Mouse (Mus musculus) liver (tissue): Measurements from ENCODE around the gene 4921504E06Rik.
A peak's percentile ranks its signal among the peaks of the same experiment; 100 is the strongest.

ENCODE experiments used
- DNase-seq: peaks from one replicate; pipeline ENCODE4 v3.0.0-alpha.2; 2020; ENCODE audit warnings: mixed read lengths

Gene 4921504E06Rik

GRCm38 (mm10) chr2:19490262-19490661 is 63.5 kb downstream of the 4921504E06Rik start:
- no peak for DNase-seq

DNA sequence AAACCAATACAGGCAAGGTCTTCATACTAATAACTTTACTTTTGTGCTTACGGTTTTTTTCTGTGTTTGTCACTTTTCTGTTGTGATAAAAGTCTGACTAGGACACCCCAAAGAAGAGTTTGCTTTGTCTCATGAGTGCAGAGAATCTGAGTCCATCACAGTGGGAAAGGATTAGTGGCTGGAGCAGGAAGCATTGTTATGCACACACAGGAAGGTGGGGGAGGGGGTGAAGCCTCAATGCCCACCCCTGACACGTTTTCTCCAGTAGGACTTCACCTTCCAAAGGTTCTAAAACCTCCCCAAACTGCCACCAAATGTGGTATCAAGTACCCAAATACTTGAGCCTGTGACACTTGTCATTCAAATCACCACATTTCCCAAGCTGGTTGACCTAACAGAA is 91.8 kb downstream of the 4921504E06Rik start:
- no peak for DNase-seq

GRCm38 (mm10) chr2:19458785-19459184 is 94.9 kb downstream of the 4921504E06Rik start:
- DNase-seq = no peak

- no peak for DNase-seq
Measured at GRCm38 (mm10) chr2:19455857-19456482, 97.7 kb downstream of the 4921504E06Rik start.

GRCm38 (mm10) chr2:19455228-19455627 is 98.5 kb downstream of the 4921504E06Rik start:
- DNase-seq = no peak

DNA sequence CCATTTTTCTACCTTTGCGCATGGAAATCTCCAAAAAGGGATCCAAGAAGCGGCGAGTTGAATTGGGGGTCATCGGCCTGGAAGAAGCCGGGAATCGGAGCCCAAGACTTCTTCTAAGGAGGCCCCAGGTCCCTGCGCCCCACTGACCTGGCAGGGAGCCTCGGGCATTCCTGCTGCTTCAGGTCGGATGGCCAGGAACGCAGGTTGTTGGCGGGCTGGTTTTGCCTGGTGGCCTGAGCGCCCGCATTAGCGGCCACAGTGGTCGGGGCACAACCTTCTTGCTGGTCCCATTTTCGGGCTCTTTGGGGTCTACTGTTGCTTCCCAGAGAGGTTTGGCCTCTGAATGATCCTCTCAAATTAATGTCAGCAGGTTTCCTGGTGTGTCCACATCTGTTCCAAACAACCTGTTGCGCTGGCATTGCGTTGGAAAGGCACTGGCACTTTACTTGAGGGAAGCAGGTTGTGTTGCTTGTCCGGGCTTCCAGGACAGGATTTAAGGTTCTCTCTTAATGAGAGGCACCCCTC is 101.1 kb downstream of the 4921504E06Rik start:
- DNase-seq = no peak

- no peak for DNase-seq
Measured at GRCm38 (mm10) chr2:19449308-19449707, 104.4 kb downstream of the 4921504E06Rik start.

GRCm38 (mm10) chr2:19448042-19448700 is 105.5 kb downstream of the 4921504E06Rik start:
- no peak for DNase-seq

DNA sequence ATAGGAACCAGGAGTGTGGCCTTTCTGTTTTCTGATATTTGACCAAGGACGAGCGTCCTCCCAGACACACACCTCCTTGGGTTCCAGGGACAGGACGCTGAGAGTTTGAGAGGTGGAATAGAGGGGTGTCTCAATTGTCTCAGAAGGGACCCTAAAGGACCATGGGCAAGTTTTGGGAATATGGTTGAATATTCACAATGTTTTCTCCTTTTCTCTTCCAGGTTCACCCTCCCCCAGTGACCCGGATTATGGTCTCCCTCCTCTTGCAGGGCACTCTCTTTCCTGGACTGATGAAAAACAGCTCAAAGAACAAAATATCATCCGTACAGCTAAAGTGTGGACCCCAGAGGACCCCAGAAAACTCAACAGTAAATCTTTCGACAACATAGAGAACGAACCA is 107.0 kb downstream of the 4921504E06Rik start:
- DNase-seq = no peak

DNA sequence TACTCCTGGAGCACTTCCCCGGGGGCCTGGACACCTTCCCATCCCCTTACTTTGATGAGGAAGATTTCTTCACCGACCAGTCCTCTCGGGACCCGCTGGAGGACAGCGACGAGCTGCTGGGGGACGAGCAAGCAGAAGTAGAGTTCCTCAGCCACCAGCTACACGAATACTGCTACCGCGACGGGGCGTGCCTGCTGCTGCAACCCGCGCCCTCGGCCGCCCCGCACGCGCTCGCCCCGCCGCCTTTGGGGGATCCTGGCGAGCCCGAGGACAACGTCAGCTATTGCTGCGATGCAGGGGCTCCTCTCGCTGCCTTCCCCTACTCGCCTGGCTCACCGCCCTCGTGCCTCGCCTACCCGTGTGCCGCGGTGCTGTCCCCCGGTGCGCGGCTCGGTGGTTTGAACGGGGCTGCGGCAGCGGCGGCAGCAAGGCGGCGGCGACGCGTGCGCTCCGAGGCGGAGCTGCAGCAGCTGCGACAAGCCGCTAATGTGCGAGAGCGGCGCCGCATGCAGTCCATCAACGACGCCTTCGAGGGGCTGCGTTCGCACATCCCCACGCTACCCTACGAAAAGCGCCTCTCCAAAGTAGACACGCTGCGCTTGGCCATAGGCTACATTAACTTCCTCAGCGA is 107.7 kb downstream of the 4921504E06Rik start:
- DNase-seq = no peak

GRCm38 (mm10) chr2:19444931-19445831 is 108.5 kb downstream of the 4921504E06Rik start, which contains the start of gene Ptf1a:
Ptf1a (plus strand) TSS chr2:19445663.
- no peak for DNase-seq

- DNase-seq = no peak
Measured at GRCm38 (mm10) chr2:19444346-19444745, 109.4 kb downstream of the 4921504E06Rik start.

DNA sequence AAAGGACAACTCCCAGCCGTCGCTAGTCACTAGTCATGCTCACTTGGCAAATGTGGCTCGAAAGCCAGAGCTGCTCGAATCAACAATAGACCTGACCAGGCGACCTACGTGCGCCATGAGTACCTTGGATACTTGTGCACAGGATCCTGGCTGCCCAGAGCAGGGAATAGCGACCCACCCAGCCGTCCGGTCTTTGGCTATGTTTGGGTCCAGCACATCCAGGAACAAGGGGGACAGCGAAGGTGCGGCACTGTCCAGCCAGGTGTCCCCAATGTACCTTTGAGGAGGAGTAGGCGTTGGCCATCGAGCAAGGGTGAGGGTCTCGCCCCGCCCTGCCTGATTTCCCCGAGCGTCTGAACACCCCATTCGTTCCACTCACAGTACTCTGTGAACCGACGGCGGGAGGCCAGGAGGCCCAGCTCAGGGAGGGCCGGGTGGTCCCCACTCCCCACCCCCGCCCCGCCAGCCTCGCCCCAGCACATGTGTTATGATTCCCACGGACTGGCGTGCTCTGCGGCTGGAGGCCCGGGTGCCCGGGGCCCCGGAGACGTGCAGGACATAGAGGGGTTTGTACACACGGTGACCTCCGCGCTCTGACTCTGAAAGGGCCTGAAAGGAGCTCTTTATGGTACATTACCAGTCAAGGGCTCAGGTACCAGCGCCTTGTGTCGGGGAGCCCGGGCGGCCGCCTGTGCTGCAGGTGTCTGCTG is 121.9 kb downstream of the 4921504E06Rik start:
- DNase-seq = no peak

DNA sequence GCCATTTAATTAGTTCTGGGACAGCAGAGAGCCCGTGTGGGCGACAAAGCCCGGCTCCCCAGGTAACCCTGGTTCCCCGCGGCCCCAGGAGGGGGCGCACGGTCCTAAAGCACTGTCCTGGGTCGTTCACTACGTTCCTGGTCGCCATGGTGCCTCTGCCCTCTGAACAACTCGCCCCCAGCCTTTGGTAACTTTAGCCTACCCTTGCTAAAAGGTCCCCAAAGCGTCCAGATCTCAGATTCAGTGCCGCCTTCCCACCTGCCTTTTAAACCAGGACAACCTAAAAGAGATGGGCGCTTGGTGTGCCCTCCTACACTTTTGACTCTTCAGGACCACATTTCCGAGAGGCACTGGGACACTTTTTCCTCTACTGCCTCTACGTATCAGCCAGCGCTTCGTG is 122.5 kb downstream of the 4921504E06Rik start:
- no peak for DNase-seq

DNA sequence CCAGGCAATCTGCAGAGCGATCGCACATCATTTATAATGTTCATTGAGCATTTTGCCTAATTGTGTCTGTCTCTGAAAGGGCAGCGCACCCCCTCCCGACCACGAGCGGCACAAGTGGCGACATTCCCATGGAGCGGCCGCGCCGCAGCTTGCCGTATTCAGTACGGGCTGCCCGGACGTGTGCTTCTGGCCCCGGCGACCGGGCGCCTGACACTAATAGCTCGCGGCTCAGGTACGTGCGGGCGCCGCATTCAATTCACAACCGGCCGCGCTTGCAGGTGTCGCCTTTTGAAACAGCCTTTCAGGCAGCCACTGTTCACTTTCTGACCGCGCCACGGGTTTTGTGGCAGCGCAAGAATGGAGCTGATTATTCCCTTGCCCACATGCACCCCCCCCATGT is 123.0 kb downstream of the 4921504E06Rik start:
- no peak for DNase-seq

GRCm38 (mm10) chr2:19429691-19430690 is 123.7 kb downstream of the 4921504E06Rik start:
- no peak for DNase-seq

GRCm38 (mm10) chr2:19429031-19429430 is 124.7 kb downstream of the 4921504E06Rik start:
- DNase-seq = peak; percentile 58

DNA sequence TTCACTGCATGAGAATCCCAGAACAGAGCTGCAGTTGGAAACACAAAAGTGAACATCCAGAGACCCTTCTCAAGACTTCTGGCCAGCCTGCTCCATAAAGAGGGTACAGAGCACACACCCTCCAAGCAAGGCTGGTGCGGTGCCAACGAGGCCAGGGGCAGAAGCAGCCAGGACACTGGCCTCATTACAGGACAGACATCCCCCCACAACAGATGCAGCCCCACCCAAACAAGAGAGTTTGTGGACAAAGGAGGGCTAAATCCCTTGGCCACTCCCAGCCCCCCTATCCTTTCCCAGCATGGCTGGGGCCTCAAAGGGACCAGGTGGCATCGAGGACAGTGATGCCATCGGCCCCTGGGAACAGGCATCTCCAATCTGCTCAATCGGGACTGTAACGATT is 130.6 kb downstream of the 4921504E06Rik start:
- DNase-seq = no peak

GRCm38 (mm10) chr2:19422226-19422625 is 131.5 kb downstream of the 4921504E06Rik start:
- DNase-seq = no peak

- DNase-seq = no peak
Measured at GRCm38 (mm10) chr2:19419686-19420345, 133.9 kb downstream of the 4921504E06Rik start.
